Mouse (Mus musculus): ENCODE measurements at regions not wholly inside any gene's neighbourhood (a gene's known extent, or its start where the extent isn't known, plus 50 kb on each side); places are given as distances from the start of the nearest gene placed in this dataset.

- TF ChIP-seq POLR2A (IDR thresholded peaks at IDR 0.05; ENCODE audit: control insufficient read depth, low read depth, low read length) (no peak), CTCF (IDR thresholded peaks at IDR 0.05; ENCODE audit: control insufficient read depth, insufficient read depth, insufficient replicate concordance, low read depth, low read length) (no peak)
Measured at GRCm38 (mm10) chr3:39888376-39888775, 642.7 kb upstream of the Intu start.

DNA sequence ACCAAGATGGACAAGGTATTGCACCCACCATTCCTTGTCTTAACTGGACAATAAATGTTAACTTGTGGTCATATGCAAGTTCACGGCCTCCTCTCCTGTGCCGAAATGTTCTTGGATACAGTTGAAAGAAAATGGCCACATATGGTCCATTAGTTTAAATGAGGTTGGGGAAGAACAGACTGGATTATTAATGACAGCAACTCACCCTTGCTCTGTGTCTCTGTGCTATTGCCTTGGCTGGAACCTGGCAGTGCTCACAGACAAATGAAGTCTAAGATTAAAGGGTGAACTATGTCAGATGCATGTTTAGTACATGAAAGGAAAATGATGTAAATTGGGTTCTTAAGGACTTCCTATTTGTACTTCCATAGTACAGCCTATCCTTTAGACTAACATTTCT is 641.9 kb upstream of the Intu start:
- H3K36me3 ChIP-seq (ENCODE audit: control insufficient read depth, insufficient read depth, low read length), result no peaks in the 10 kb centered on the region
- TF ChIP-seq POLR2A (IDR thresholded peaks at IDR 0.05; ENCODE audit: control insufficient read depth, low read depth, low read length), result no peak
- TF ChIP-seq CTCF (IDR thresholded peaks at IDR 0.05; ENCODE audit: control insufficient read depth, insufficient read depth, insufficient replicate concordance, low read depth, low read length), result no peak
- H3K27me3 ChIP-seq (ENCODE audit: control insufficient read depth, insufficient read depth, low read length), result no peaks in the 10 kb centered on the region
- H3K27ac ChIP-seq (ENCODE audit: control insufficient read depth, insufficient read depth, low read depth, low read length), result no peak overlapping the region
- H3K4me3 ChIP-seq (ENCODE audit: control insufficient read depth, low read depth, low read length), result no peak overlapping the region
- no peaks in the 10 kb centered on the region for H3K4me1 ChIP-seq (ENCODE audit: control insufficient read depth, insufficient read depth, low read length)

More at GRCm38 (mm10) chr3:39888376-39888775, 642.7 kb upstream of the Intu start:
- H3K36me3 ChIP-seq (ENCODE audit: control insufficient read depth, insufficient read depth, low read length), result no peaks in the 10 kb centered on the region
- no peak overlapping the region for H3K27ac ChIP-seq (ENCODE audit: control insufficient read depth, insufficient read depth, low read depth, low read length)
- H3K4me3 ChIP-seq (ENCODE audit: control insufficient read depth, low read depth, low read length), result no peak overlapping the region
- H3K27me3 ChIP-seq (ENCODE audit: control insufficient read depth, insufficient read depth, low read length), result no peaks in the 10 kb centered on the region
- H3K4me1 ChIP-seq (ENCODE audit: control insufficient read depth, insufficient read depth, low read length), result no peaks in the 10 kb centered on the region

DNA sequence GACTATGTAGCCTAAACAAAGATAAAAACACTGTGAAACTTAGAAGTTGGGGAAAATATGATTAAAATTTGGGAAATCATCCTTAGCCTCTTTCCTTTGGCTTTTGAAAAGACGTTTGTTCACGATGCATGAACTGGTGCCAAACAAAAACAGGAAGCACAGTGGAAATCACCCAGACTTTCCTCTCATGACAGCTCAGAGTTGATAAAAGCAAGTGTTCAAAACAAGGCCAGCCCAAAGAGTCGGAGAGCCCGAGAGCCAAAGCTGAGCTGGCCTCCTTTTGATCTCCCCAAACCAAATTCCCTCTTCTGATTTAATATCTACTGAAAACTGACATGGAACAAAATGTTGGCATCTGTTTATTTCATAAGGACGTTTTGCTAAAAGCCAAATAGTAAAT is 632.1 kb upstream of the Intu start:
- no peaks in the 10 kb centered on the region for H3K36me3 ChIP-seq (ENCODE audit: control insufficient read depth, insufficient read depth, low read length)
- no peak overlapping the region for H3K27ac ChIP-seq (ENCODE audit: control insufficient read depth, insufficient read depth, low read depth, low read length)
- no peaks in the 10 kb centered on the region for H3K27me3 ChIP-seq (ENCODE audit: control insufficient read depth, insufficient read depth, low read length)
- H3K4me3 ChIP-seq (ENCODE audit: control insufficient read depth, low read depth, low read length), result no peak overlapping the region
- no peaks in the 10 kb centered on the region for H3K4me1 ChIP-seq (ENCODE audit: control insufficient read depth, insufficient read depth, low read length)
- TF ChIP-seq POLR2A (IDR thresholded peaks at IDR 0.05; ENCODE audit: control insufficient read depth, low read depth, low read length) (no peak), CTCF (IDR thresholded peaks at IDR 0.05; ENCODE audit: control insufficient read depth, insufficient read depth, insufficient replicate concordance, low read depth, low read length) (no peak)

DNA sequence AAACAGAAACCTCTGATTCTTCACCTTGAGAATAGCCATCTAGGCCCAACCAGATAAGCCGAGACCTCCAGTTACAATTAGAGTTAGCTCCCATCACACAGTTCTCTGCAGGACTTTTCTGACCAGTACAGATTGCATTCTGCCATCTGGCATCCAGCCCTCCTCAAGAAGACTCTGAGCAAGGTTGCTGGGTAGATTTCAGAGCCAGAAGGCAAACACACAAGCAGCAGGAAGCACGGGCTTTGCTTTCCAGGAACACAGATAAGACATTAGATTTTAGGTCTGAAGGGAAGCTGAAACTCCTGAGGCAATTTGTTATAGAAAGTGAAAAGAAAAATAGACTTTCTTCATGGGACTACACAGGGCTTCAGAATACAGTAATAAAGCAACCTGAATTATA is 630.9 kb upstream of the Intu start:
- no peaks in the 10 kb centered on the region for H3K36me3 ChIP-seq (ENCODE audit: control insufficient read depth, insufficient read depth, low read length)
- TF ChIP-seq CTCF (IDR thresholded peaks at IDR 0.05; ENCODE audit: control insufficient read depth, insufficient read depth, insufficient replicate concordance, low read depth, low read length), result no peak
- no peak for TF ChIP-seq POLR2A (IDR thresholded peaks at IDR 0.05; ENCODE audit: control insufficient read depth, low read depth, low read length)
- H3K4me1 ChIP-seq (ENCODE audit: control insufficient read depth, insufficient read depth, low read length), result no peaks in the 10 kb centered on the region
- H3K27ac ChIP-seq (ENCODE audit: control insufficient read depth, insufficient read depth, low read depth, low read length), result no peak overlapping the region
- H3K27me3 ChIP-seq (ENCODE audit: control insufficient read depth, insufficient read depth, low read length), result no peaks in the 10 kb centered on the region
- no peak overlapping the region for H3K4me3 ChIP-seq (ENCODE audit: control insufficient read depth, low read depth, low read length)

DNA sequence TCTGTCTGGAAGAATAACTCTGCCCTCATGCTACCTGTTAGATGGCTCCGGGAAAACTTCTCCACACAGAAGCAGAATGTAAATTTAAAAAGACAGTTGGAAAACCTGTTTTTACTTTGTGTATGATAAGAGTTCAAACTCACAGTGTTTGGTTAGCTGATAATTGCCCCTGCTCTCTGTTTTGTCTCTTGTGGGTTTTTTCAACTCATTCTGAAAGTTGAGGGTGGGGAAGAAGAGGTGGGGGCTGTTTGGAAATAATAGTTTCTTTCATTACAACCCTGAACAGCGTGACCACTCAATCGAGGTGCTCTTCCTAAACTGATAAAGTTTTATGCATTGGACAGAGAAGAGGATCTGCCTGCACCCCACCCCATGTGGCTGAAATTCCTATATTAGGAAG is 626.7 kb upstream of the Intu start:
- H3K36me3 ChIP-seq (ENCODE audit: control insufficient read depth, insufficient read depth, low read length), result no peaks in the 10 kb centered on the region
- H3K27me3 ChIP-seq (ENCODE audit: control insufficient read depth, insufficient read depth, low read length), result no peaks in the 10 kb centered on the region
- H3K27ac ChIP-seq (ENCODE audit: control insufficient read depth, insufficient read depth, low read depth, low read length), result no peak overlapping the region
- H3K4me3 ChIP-seq (ENCODE audit: control insufficient read depth, low read depth, low read length), result no peak overlapping the region
- H3K4me1 ChIP-seq (ENCODE audit: control insufficient read depth, insufficient read depth, low read length), result no peaks in the 10 kb centered on the region
- no peak for TF ChIP-seq CTCF (IDR thresholded peaks at IDR 0.05; ENCODE audit: control insufficient read depth, insufficient read depth, insufficient replicate concordance, low read depth, low read length)
- no peak for TF ChIP-seq POLR2A (IDR thresholded peaks at IDR 0.05; ENCODE audit: control insufficient read depth, low read depth, low read length)

DNA sequence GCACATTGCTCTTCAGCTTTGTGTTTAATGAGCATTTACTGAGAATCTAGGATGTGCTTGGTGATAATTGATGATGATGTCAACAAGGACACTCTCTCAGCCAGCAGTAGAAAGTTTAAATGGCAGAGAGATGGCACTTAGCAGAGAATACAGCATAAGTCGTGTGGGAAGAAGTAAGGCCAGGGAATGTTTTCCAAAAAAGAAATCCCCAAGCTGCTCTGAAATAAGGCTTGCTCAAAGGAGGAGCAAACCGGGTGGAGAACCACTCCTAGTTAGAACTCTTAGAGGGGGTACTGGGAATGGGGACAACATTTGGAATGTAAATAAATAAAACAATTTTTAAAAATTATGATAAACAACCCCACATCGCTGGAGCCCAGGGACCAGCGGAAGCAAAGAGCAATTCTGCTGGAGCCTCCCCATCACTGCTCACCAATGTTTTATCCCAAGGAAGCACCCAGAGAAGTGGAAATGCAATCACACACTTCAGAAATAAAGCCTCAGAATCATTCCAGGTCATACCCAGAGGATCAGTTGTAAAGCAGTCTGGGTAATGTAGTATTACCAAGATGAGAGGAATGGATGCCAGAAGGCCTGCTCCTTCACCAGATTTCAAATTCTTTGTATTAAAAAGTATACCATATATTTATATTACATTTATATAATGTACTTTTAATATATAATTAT is 622.3 kb upstream of the Intu start:
- TF ChIP-seq CTCF (IDR thresholded peaks at IDR 0.05; ENCODE audit: control insufficient read depth, insufficient read depth, insufficient replicate concordance, low read depth, low read length) (no peak), POLR2A (IDR thresholded peaks at IDR 0.05; ENCODE audit: control insufficient read depth, low read depth, low read length) (no peak)
- Histone ChIP-seq H3K27me3 (ENCODE audit: control insufficient read depth, insufficient read depth, low read length) (no peaks in the 10 kb centered on the region), H3K27ac (ENCODE audit: control insufficient read depth, insufficient read depth, low read depth, low read length) (no peak overlapping the region), H3K4me3 (ENCODE audit: control insufficient read depth, low read depth, low read length) (no peak overlapping the region), H3K36me3 (ENCODE audit: control insufficient read depth, insufficient read depth, low read length) (no peaks in the 10 kb centered on the region), H3K4me1 (ENCODE audit: control insufficient read depth, insufficient read depth, low read length) (no peaks in the 10 kb centered on the region)

- no peak for TF ChIP-seq POLR2A (IDR thresholded peaks at IDR 0.05; ENCODE audit: control insufficient read depth, low read depth, low read length)
- TF ChIP-seq CTCF (IDR thresholded peaks at IDR 0.05; ENCODE audit: control insufficient read depth, insufficient read depth, insufficient replicate concordance, low read depth, low read length), result no peak
- Histone ChIP-seq H3K4me1 (ENCODE audit: control insufficient read depth, insufficient read depth, low read length) (no peaks in the 10 kb centered on the region), H3K36me3 (ENCODE audit: control insufficient read depth, insufficient read depth, low read length) (no peaks in the 10 kb centered on the region), H3K27ac (ENCODE audit: control insufficient read depth, insufficient read depth, low read depth, low read length) (no peak overlapping the region), H3K27me3 (ENCODE audit: control insufficient read depth, insufficient read depth, low read length) (no peaks in the 10 kb centered on the region), H3K4me3 (ENCODE audit: control insufficient read depth, low read depth, low read length) (no peak overlapping the region)
Measured at GRCm38 (mm10) chr3:39909642-39910041, 621.4 kb upstream of the Intu start.

Measured in testis, adult 2 months (tissue).